Mouse (Mus musculus): ENCODE data around the gene Lemd2. TPM values are rescaled to one million over a fixed set of nuclear protein-coding genes. Genes with fewer than 3 reads are reported as not detected.

Lemd2 gene
- total and polyA plus RNA-seq, 2 experiments = 15.1 to 45.1 TPM

DNA sequence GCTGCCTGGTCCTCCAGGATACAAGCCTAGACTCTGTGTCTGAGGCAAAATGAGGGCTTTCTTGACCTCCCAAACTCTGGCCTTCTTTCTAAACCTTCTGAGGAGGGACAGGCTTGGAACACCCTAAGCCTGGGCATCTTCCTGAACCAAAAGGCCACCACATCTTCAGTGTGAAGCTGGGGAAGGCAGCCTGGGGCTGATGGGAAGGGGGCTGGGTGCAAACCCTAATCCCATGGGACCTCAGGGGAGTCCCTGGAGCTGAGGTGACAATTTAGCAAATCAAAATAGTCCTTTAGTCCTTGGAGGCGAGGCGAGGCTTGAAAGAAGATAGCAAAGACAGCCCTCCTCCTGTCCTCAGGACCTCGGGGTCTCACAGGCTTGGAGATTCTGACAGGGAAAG lies 28.0 kb downstream of the Lemd2 start:
- Histone ChIP-seq H3K79me2 (ENCODE audit: control insufficient read depth, insufficient read depth, low read length) (no peaks in the 10 kb centered on the region), H3K27ac (replicated peaks; ENCODE audit: insufficient read depth, low read depth, low read length) (no peak overlapping the region), H3K9ac (ENCODE audit: low read depth, low read length) (no peak overlapping the region), H3K4me3 (ENCODE audit: insufficient read depth, low read depth, low read length) (no peak overlapping the region), H3K36me3 (ENCODE audit: control insufficient read depth, insufficient read depth, low read length) (no peaks in the 10 kb centered on the region), H3K27me3 (ENCODE audit: control insufficient read depth, insufficient read depth, low read length) (no peaks in the 10 kb centered on the region), H3K4me1 (ENCODE audit: control insufficient read depth, insufficient read depth, low read length) (no peaks in the 10 kb centered on the region)
- no peak for TF ChIP-seq POLR2A (IDR thresholded peaks at IDR 0.05; ENCODE audit: extremely low read depth, insufficient read depth, low read length)
- TF ChIP-seq CTCF (IDR thresholded peaks at IDR 0.05; ENCODE audit: low read depth, low read length) = no peak
- 81% methylated on average over 3 of the region's 3 CpGs for WGBS
- no peak for DNase-seq (ENCODE audit: extremely low read depth, low read depth, low spot score)

DNA sequence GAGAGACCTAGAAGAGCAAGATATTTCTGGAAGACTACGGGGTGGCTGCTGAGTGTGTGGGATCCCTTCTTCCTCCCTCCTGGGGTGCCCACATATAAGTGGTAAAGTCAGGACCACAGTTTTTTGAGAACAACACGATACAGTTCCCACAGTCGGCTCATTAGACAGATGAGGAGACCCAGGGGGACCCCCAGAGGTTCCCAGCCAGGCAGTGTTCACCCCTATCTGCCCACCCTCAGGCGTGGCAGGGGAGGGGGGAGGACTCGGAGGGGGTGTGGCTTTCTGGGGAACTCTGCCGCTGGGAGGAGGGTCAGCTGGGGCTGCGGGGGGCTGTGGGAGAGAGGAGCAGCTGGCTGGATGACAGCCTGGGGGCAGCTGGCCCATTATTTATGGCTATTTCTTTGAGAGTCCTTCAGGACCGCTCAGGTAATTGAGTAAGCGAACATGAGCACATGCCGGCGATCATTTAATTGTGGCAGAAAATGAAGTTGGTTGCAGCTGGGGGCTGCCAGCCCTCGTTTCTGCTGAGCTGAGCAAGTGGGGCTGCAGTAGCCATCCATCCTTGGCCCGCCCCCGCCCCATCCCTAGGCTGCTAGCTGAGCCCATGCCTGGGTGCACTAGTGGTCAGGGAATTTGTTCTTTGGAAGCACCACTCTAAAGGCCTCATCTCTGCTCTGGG lies 28.9 kb downstream of the Lemd2 start:
- no peak overlapping the region for H3K4me3 ChIP-seq (ENCODE audit: insufficient read depth, low read depth, low read length)
- 57% methylated on average over 14 of the region's 14 CpGs for WGBS
- H3K27me3 ChIP-seq (ENCODE audit: control insufficient read depth, insufficient read depth, low read length) = no peaks in the 10 kb centered on the region
- no peaks in the 10 kb centered on the region for H3K4me1 ChIP-seq (ENCODE audit: control insufficient read depth, insufficient read depth, low read length)
- no peaks in the 10 kb centered on the region for H3K79me2 ChIP-seq (ENCODE audit: control insufficient read depth, insufficient read depth, low read length)
- no peaks in the 10 kb centered on the region for H3K36me3 ChIP-seq (ENCODE audit: control insufficient read depth, insufficient read depth, low read length)
- DNase-seq (ENCODE audit: extremely low read depth, low read depth, low spot score) = no peak
- no peak overlapping the region for H3K27ac ChIP-seq (replicated peaks; ENCODE audit: insufficient read depth, low read depth, low read length)
- TF ChIP-seq POLR2A (IDR thresholded peaks at IDR 0.05; ENCODE audit: extremely low read depth, insufficient read depth, low read length) (no peak), CTCF (IDR thresholded peaks at IDR 0.05; ENCODE audit: low read depth, low read length) (no peak)
- no peak overlapping the region for H3K9ac ChIP-seq (ENCODE audit: low read depth, low read length)

DNA sequence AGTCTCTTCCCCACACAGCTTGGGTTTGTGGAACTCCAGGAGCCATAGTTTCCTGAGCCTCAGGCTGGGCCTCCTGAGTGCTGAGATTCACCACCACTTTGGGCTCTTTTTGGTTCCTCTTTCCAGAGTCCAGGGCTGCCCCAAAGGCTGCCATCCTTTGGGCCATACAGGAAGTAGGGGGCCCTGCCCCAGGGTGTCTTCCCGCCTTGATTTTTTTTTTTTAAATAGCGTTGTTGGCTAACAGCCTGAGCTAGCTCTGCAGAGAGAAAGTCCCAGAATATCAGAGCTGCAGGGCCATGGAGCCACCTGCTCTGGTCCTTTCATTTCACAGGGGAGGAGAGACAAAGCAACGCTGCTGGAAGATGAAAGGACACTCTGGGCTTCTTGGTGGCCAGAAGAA lies 30.6 kb downstream of the Lemd2 start:
- no peaks in the 10 kb centered on the region for H3K4me1 ChIP-seq (ENCODE audit: control insufficient read depth, insufficient read depth, low read length)
- no peaks in the 10 kb centered on the region for H3K36me3 ChIP-seq (ENCODE audit: control insufficient read depth, insufficient read depth, low read length)
- H3K27ac ChIP-seq (replicated peaks; ENCODE audit: insufficient read depth, low read depth, low read length) = no peak overlapping the region
- H3K27me3 ChIP-seq (ENCODE audit: control insufficient read depth, insufficient read depth, low read length) = no peaks in the 10 kb centered on the region
- 64% methylated on average over 3 of the region's 3 CpGs for WGBS
- no peaks in the 10 kb centered on the region for H3K79me2 ChIP-seq (ENCODE audit: control insufficient read depth, insufficient read depth, low read length)
- no peak overlapping the region for H3K9ac ChIP-seq (ENCODE audit: low read depth, low read length)
- TF ChIP-seq POLR2A (IDR thresholded peaks at IDR 0.05; ENCODE audit: extremely low read depth, insufficient read depth, low read length) = no peak
- no peak for TF ChIP-seq CTCF (IDR thresholded peaks at IDR 0.05; ENCODE audit: low read depth, low read length)
- no peak for DNase-seq (ENCODE audit: extremely low read depth, low read depth, low spot score)
- H3K4me3 ChIP-seq (ENCODE audit: insufficient read depth, low read depth, low read length) = no peak overlapping the region

DNA sequence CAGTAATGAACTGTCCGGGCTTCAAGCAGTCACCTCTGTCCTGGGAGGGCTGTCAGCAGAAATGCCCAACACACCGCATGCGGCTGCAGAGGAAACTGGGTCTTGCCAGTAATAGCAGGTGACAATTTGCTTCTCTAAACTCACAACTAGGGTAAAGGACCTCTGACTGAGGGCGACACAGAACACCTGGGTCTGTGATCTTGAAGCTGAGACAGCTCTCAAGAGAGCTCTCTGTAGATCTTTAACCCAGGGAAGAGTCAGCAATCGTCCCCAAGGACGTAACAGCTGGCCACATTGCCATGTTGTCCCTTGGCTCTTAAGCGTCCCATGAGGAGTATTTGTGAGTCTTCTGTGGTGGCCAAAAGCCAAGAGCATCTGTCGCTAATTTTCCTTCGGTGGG lies 31.8 kb downstream of the Lemd2 start:
- WGBS = 83% methylated on average over 9 of the region's 9 CpGs
- H3K27ac ChIP-seq (replicated peaks; ENCODE audit: insufficient read depth, low read depth, low read length) = no peak overlapping the region
- H3K79me2 ChIP-seq (ENCODE audit: control insufficient read depth, insufficient read depth, low read length) = no peaks in the 10 kb centered on the region
- no peaks in the 10 kb centered on the region for H3K36me3 ChIP-seq (ENCODE audit: control insufficient read depth, insufficient read depth, low read length)
- H3K4me1 ChIP-seq (ENCODE audit: control insufficient read depth, insufficient read depth, low read length) = no peaks in the 10 kb centered on the region
- no peak for DNase-seq (ENCODE audit: extremely low read depth, low read depth, low spot score)
- no peaks in the 10 kb centered on the region for H3K27me3 ChIP-seq (ENCODE audit: control insufficient read depth, insufficient read depth, low read length)
- no peak for TF ChIP-seq CTCF (IDR thresholded peaks at IDR 0.05; ENCODE audit: low read depth, low read length)
- TF ChIP-seq POLR2A (IDR thresholded peaks at IDR 0.05; ENCODE audit: extremely low read depth, insufficient read depth, low read length) = no peak
- H3K4me3 ChIP-seq (ENCODE audit: insufficient read depth, low read depth, low read length) = no peak overlapping the region
- H3K9ac ChIP-seq (ENCODE audit: low read depth, low read length) = no peak overlapping the region

DNA sequence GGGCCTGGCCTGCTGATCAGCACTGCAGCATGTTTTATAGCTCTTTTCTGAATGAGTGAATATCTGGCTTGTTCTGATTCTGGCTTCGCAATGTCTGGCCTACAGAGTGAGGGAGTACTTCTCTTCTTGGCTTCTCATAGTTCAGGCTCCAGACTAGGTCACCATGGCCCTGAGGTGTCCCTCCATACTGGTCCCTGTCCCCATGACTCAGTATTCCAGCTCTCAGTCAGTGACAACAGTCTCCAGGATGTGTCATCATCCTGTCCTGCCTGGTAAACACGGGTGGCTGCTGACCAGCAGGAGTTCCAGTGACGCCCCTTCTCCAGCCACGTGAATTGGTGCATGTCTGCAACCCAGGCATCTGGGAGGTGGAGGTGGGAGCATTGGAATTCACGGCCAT lies 33.1 kb downstream of the Lemd2 start:
- no peak overlapping the region for H3K9ac ChIP-seq (ENCODE audit: low read depth, low read length)
- no peaks in the 10 kb centered on the region for H3K27me3 ChIP-seq (ENCODE audit: control insufficient read depth, insufficient read depth, low read length)
- no peak overlapping the region for H3K4me3 ChIP-seq (ENCODE audit: insufficient read depth, low read depth, low read length)
- no peaks in the 10 kb centered on the region for H3K36me3 ChIP-seq (ENCODE audit: control insufficient read depth, insufficient read depth, low read length)
- H3K79me2 ChIP-seq (ENCODE audit: control insufficient read depth, insufficient read depth, low read length) = no peaks in the 10 kb centered on the region
- no peak overlapping the region for H3K27ac ChIP-seq (replicated peaks; ENCODE audit: insufficient read depth, low read depth, low read length)
- DNase-seq (ENCODE audit: extremely low read depth, low read depth, low spot score) = no peak
- H3K4me1 ChIP-seq (ENCODE audit: control insufficient read depth, insufficient read depth, low read length) = no peaks in the 10 kb centered on the region
- WGBS = 73% methylated on average over 5 of the region's 5 CpGs
- TF ChIP-seq POLR2A (IDR thresholded peaks at IDR 0.05; ENCODE audit: extremely low read depth, insufficient read depth, low read length) (no peak), CTCF (IDR thresholded peaks at IDR 0.05; ENCODE audit: low read depth, low read length) (no peak)

DNA sequence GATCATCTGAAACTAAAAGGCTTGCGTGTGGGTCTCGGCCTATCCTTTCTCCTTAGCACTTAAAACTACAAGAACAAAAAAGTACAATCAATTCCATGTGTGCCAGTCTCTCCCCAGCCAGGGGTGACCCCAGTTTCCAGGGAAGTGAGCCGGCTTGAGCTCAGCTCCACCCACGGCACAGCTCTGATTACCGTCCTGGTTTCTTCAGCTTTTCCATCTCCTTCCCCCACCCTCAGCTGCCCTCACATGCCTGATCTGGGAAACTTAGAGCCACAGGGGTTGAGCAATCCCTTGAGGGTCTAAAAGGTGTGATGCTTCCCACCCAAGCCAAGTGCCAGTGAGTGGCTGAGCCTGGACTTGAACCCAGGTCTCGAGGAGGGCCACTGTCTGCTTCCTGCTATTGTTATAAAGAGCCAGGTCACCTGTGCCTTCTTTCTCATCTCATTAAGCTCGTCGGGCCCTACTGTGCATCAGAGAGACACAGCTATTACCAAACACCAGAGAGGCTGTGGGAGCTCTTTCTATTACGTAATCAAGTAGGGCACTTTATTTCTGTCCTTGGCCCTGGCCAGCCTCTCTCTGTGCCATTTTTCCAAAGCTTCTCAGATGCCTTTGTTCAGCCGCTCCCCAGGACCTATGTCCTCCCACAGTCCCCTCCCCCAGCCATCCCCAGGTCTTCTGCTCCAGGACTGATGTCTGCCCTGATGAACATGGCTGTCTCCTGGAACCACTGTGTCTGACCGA lies 34.1 kb downstream of the Lemd2 start:
- TF ChIP-seq CTCF (IDR thresholded peaks at IDR 0.05; ENCODE audit: low read depth, low read length) = no peak
- TF ChIP-seq POLR2A (IDR thresholded peaks at IDR 0.05; ENCODE audit: extremely low read depth, insufficient read depth, low read length) = no peak
- no peak overlapping the region for H3K27ac ChIP-seq (replicated peaks; ENCODE audit: insufficient read depth, low read depth, low read length)
- 64% methylated on average over 11 of the region's 11 CpGs for WGBS

More for the DNA sequence above, 34.1 kb downstream of the Lemd2 start:
- no peaks in the 10 kb centered on the region for H3K27me3 ChIP-seq (ENCODE audit: control insufficient read depth, insufficient read depth, low read length)
- no peaks in the 10 kb centered on the region for H3K4me1 ChIP-seq (ENCODE audit: control insufficient read depth, insufficient read depth, low read length)
- H3K79me2 ChIP-seq (ENCODE audit: control insufficient read depth, insufficient read depth, low read length) = no peaks in the 10 kb centered on the region
- H3K36me3 ChIP-seq (ENCODE audit: control insufficient read depth, insufficient read depth, low read length) = no peaks in the 10 kb centered on the region
- H3K4me3 ChIP-seq (ENCODE audit: insufficient read depth, low read depth, low read length) = no peak overlapping the region
- H3K9ac ChIP-seq (ENCODE audit: low read depth, low read length) = no peak overlapping the region
- no peak for DNase-seq (ENCODE audit: extremely low read depth, low read depth, low spot score)
